Mouse (Mus musculus): ENCODE results near the gene 2310022B05Rik.

The 2310022B05Rik gene

DNA sequence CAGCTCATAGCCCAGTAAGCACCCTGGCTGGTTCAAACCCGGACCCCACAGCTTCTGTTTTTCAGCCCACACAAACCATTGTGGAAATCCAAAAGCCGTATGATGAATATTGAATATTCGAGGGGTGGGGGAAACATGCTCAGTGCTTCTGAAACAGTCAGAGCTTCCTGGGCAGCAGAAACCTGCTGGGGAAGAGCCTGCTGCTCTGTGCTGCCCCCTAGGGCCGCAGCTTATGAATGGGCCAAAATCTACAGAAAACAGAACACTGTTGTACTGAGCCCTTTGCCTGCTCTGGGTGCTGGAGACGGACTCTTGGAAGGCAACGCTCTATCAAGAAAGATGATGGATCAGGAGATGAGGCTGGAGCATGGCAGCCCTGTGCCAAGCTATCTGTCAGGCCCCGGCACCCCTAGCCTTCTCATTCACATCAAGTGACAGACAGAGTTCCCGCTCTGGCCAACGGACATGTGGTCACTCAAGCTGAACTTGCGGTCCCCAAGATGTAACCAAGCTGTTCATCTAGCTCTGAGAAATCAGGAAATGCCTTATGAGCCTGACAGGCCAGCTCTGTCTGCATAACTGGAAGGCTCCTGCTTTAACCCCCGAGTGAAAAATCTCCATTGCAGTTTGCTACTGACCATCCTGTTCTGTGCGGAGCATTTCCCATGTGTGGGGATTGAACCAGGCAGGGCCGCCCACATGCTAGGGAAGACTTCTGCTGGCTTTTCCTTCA lies 54.8 kb downstream of the 2310022B05Rik start:
- no peak for DNase-seq (ENCODE audit: low read depth, low spot score)

DNA sequence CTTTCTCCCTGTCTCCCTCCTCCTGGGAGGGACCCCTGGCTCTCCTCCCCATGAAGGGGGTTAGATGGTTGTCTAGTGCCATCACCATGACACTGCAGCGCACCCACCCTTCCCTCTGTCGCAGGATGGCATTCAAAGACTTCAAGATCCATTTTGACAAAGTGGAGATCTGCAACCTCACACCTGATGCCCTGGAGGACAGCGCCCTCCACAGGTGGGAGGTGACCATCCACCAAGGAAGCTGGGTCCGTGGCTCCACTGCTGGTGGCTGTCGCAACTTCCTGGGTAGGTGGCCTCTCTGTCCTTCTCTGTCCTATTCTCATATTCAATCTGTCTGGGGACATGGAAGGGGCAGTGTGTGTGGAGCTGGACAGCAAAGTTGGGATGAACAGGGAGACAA lies 59.1 kb downstream of the 2310022B05Rik start:
- no peak for DNase-seq (ENCODE audit: low read depth, low spot score)

DNA sequence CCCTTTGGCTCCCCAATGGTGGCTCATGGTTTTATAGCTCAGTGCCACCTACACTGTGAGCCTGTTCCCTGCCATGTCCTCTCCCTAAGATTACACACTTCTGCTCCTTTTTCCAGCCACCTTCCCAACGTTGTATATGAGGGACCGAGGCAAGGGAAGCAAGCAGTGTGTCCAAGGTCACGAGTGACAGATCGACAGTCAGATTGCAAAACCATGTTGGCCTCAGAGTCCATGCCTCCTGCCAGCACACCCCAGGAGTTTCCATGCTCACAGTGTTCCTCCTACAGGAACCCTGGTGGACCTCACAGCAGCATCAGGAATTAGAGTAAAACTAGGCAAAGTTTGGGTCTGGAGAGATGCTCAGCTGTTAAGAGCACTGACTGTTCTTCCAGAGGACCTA lies 73.8 kb downstream of the 2310022B05Rik start:
- no peak for DNase-seq (ENCODE audit: low read depth, low spot score)

DNA sequence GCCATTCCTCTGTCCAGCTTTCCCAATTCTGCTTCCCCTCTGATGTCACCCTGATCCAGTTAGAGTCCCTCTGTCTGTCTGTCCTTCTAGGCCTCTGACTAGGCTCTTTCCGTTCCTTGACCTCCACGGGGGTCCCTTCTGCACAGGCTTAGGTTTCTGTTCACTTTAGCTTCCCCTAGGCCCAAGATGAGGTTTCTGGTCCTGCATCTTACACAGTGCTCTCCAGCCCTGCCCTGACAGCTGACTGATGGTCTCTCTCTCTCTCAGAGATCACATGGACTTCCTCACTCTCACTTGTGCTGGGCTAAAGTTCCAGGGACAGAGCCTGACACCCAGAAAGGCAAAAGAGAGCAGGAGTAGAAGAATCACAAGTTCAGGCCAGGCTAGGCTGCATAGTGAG lies 76.6 kb downstream of the 2310022B05Rik start:
- no peak for DNase-seq (ENCODE audit: low read depth, low spot score)

Data from c-Kit-negative CD71-positive TER-119-positive erythroid progenitor cells, embryonic 14.5 days (primary cell).